Mouse (Mus musculus) lung, postnatal 0 days (tissue): Measurements from ENCODE around the gene Susd3.

ENCODE experiments used
- CTCF ChIP-seq: IDR thresholded peaks from 2 replicates; pipeline ENCODE4 v1.5.1; 2016; ENCODE audit warnings: antibody characterized with exemption, mild to moderate bottlenecking
- EP300 ChIP-seq: IDR thresholded peaks from 2 replicates; pipeline ENCODE4 v1.6.1; 2016; ENCODE audit warnings: antibody characterized with exemption, mild to moderate bottlenecking, control low read depth

- TF ChIP-seq CTCF, result no peak
- no peak for TF ChIP-seq EP300
Observed at GRCm38 (mm10) chr13:49188219-49188965, 60.1 kb downstream of the Susd3 start.
